Mouse (Mus musculus): Measurements from ENCODE around the gene Pear1. TPM values are rescaled to one million over a fixed set of nuclear protein-coding genes. Genes with fewer than 3 reads are reported as not detected.

The Pear1 gene
- polyA plus RNA-seq, 1 experiment from 2014 or later, result 17.0 TPM

GRCm38 (mm10) chr3:87809322-87809962 is 14.7 kb downstream of the Pear1 start:
- Histone ChIP-seq H3K27ac (replicated peaks in 1 of 2; ENCODE audit: control insufficient read depth in 1 of 2, insufficient read depth in 1 of 2, low read depth in 2 of 2, low read length in 2 of 2) (no peak overlapping the region), H3K9ac (ENCODE audit: low read length) (no peak overlapping the region), H3K4me2 (ENCODE audit: low read length) (peak overlapping the region; percentile 14; the same call in 1 of the 2 replicates), H3K4me3 (ENCODE audit: control insufficient read depth in 1 of 2, insufficient read depth in 1 of 2, low read depth in 1 of 2, low read length in 2 of 2) (peak overlapping the region; percentile 4 to 5; a peak in 1 of 4 replicates), H3K36me3 (ENCODE audit: control insufficient read depth, insufficient read depth, low read length) (no peaks in the 10 kb centered on the region), H3K9me3 (ENCODE audit: control insufficient read depth, low read length) (no peaks in the 10 kb centered on the region), H3K27me3 (ENCODE audit: control insufficient read depth, insufficient read depth, low read length) (peaks cover 92% of the 10 kb centered on the region), H3K4me1 (ENCODE audit: control insufficient read depth in 2 of 2, insufficient read depth in 2 of 2, low read length in 2 of 2) (peaks cover 0 to 2% of the 10 kb centered on the region in 2 experiments; a peak in 2 of 4 replicates)
- 7% methylated on average over 28 of the region's 28 CpGs for WGBS
- ATAC-seq (ENCODE audit: insufficient number of reproducible peaks, insufficient read depth, low FRiP score, low read depth), result peak; percentile 20; the same call in 1 of the 2 replicates

- Histone ChIP-seq H3K36me3 (ENCODE audit: control insufficient read depth, insufficient read depth, low read length) (no peaks in the 10 kb centered on the region), H3K27ac (replicated peaks in 1 of 2; ENCODE audit: control insufficient read depth in 1 of 2, insufficient read depth in 1 of 2, low read depth in 2 of 2, low read length in 2 of 2) (no peak overlapping the region), H3K4me3 (ENCODE audit: control insufficient read depth in 1 of 2, insufficient read depth in 1 of 2, low read depth in 1 of 2, low read length in 2 of 2) (peak overlapping the region; percentile 21 to 32), H3K9me3 (ENCODE audit: control insufficient read depth, low read length) (no peaks in the 10 kb centered on the region), H3K27me3 (ENCODE audit: control insufficient read depth, insufficient read depth, low read length) (peaks cover 92% of the 10 kb centered on the region), H3K4me1 (ENCODE audit: control insufficient read depth in 2 of 2, insufficient read depth in 2 of 2, low read length in 2 of 2) (peaks cover 0 to 3% of the 10 kb centered on the region in 2 experiments; a peak in 3 of 4 replicates), H3K4me2 (ENCODE audit: low read length) (peak overlapping the region; percentile 67), H3K9ac (ENCODE audit: low read length) (0 out of 2 replicates have a peak overlapping the region, but pooled peaks have one; percentile 17)
- WGBS, result 5% methylated on average over 26 of the region's 26 CpGs
- no peak for ATAC-seq (ENCODE audit: insufficient number of reproducible peaks, insufficient read depth, low FRiP score, low read depth)
Observed at GRCm38 (mm10) chr3:87804038-87804677, 19.9 kb downstream of the Pear1 start.

- no peak overlapping the region for H3K4me2 ChIP-seq (ENCODE audit: low read length)
- no peak overlapping the region for H3K9ac ChIP-seq (ENCODE audit: low read length)
- no peaks in the 10 kb centered on the region for H3K9me3 ChIP-seq (ENCODE audit: control insufficient read depth, low read length)
- H3K27ac ChIP-seq (replicated peaks in 1 of 2; ENCODE audit: control insufficient read depth in 1 of 2, insufficient read depth in 1 of 2, low read depth in 2 of 2, low read length in 2 of 2), result no peak overlapping the region
- H3K4me1 ChIP-seq (ENCODE audit: control insufficient read depth in 2 of 2, insufficient read depth in 2 of 2, low read length in 2 of 2), result peaks cover 3 to 5% of the 10 kb centered on the region in 2 experiments; a peak in 3 of 4 replicates
- ATAC-seq (ENCODE audit: insufficient number of reproducible peaks, insufficient read depth, low FRiP score, low read depth), result no peak
- 50% methylated on average over 5 of the region's 5 CpGs for WGBS
- H3K36me3 ChIP-seq (ENCODE audit: control insufficient read depth, insufficient read depth, low read length), result no peaks in the 10 kb centered on the region
- H3K4me3 ChIP-seq (ENCODE audit: control insufficient read depth in 1 of 2, insufficient read depth in 1 of 2, low read depth in 1 of 2, low read length in 2 of 2), result no peak overlapping the region
- peaks cover 98% of the 10 kb centered on the region for H3K27me3 ChIP-seq (ENCODE audit: control insufficient read depth, insufficient read depth, low read length)
Observed at GRCm38 (mm10) chr3:87801681-87802080, 22.4 kb downstream of the Pear1 start.

- peak within 1 kb of the TSS; percentile 28; the same call in 1 of the 2 replicates for H3K9ac ChIP-seq (ENCODE audit: low read length)
- no peak within 1 kb of the TSS for H3K27ac ChIP-seq (replicated peaks in 1 of 2; ENCODE audit: control insufficient read depth in 1 of 2, insufficient read depth in 1 of 2, low read depth in 2 of 2, low read length in 2 of 2)
- H3K4me3 ChIP-seq (ENCODE audit: control insufficient read depth in 1 of 2, insufficient read depth in 1 of 2, low read depth in 1 of 2, low read length in 2 of 2), result peak within 1 kb of the TSS; percentile 21 to 32
- no peaks in the 10 kb centered on the region for H3K9me3 ChIP-seq (ENCODE audit: control insufficient read depth, low read length)
- H3K27me3 ChIP-seq (ENCODE audit: control insufficient read depth, insufficient read depth, low read length), result peaks cover 100% of the 10 kb centered on the region
- H3K36me3 ChIP-seq (ENCODE audit: control insufficient read depth, insufficient read depth, low read length), result no peaks in the 10 kb centered on the region
- WGBS, result 1% methylated on average over 29 of the region's 29 CpGs
- ATAC-seq (ENCODE audit: insufficient number of reproducible peaks, insufficient read depth, low FRiP score, low read depth), result no peak
- peaks cover 0 to 20% of the 10 kb centered on the region in 2 experiments; a peak in 3 of 4 replicates for H3K4me1 ChIP-seq (ENCODE audit: control insufficient read depth in 2 of 2, insufficient read depth in 2 of 2, low read length in 2 of 2)
- H3K4me2 ChIP-seq (ENCODE audit: low read length), result peak within 1 kb of the TSS; percentile 68
Observed at GRCm38 (mm10) chr3:87796736-87797334, 27.3 kb downstream of the Pear1 start, which contains the start of gene Insrr. Gene Insrr, plus strand, starts transcription at chr3:87796951.

- Histone ChIP-seq H3K4me3 (ENCODE audit: control insufficient read depth in 1 of 2, insufficient read depth in 1 of 2, low read depth in 1 of 2, low read length in 2 of 2) (peak overlapping the region in 1 of 2 experiments; percentile 26; a peak in 1 of 4 replicates), H3K4me2 (ENCODE audit: low read length) (peak overlapping the region; percentile 42), H3K9me3 (ENCODE audit: control insufficient read depth, low read length) (no peaks in the 10 kb centered on the region), H3K36me3 (ENCODE audit: control insufficient read depth, insufficient read depth, low read length) (no peaks in the 10 kb centered on the region), H3K4me1 (ENCODE audit: control insufficient read depth in 2 of 2, insufficient read depth in 2 of 2, low read length in 2 of 2) (peaks cover 0 to 20% of the 10 kb centered on the region in 2 experiments; a peak in 3 of 4 replicates), H3K27me3 (ENCODE audit: control insufficient read depth, insufficient read depth, low read length) (peaks cover 100% of the 10 kb centered on the region), H3K27ac (replicated peaks in 1 of 2; ENCODE audit: control insufficient read depth in 1 of 2, insufficient read depth in 1 of 2, low read depth in 2 of 2, low read length in 2 of 2) (no peak overlapping the region), H3K9ac (ENCODE audit: low read length) (no peak overlapping the region)
- WGBS, result 20% methylated on average over 33 of the region's 33 CpGs
- no peak for ATAC-seq (ENCODE audit: insufficient number of reproducible peaks, insufficient read depth, low FRiP score, low read depth)
Observed at GRCm38 (mm10) chr3:87795336-87796277, 28.5 kb downstream of the Pear1 start.

- Histone ChIP-seq H3K4me2 (ENCODE audit: low read length) (peak within 1 kb of the TSS; percentile 42), H3K27me3 (ENCODE audit: control insufficient read depth, insufficient read depth, low read length) (peaks cover 98% of the 10 kb centered on the region), H3K9me3 (ENCODE audit: control insufficient read depth, low read length) (no peaks in the 10 kb centered on the region), H3K27ac (replicated peaks in 1 of 2; ENCODE audit: control insufficient read depth in 1 of 2, insufficient read depth in 1 of 2, low read depth in 2 of 2, low read length in 2 of 2) (no peak within 1 kb of the TSS), H3K4me3 (ENCODE audit: control insufficient read depth in 1 of 2, insufficient read depth in 1 of 2, low read depth in 1 of 2, low read length in 2 of 2) (peak within 1 kb of the TSS; percentile 7 to 26; a peak in 2 of 4 replicates), H3K36me3 (ENCODE audit: control insufficient read depth, insufficient read depth, low read length) (no peaks in the 10 kb centered on the region), H3K4me1 (ENCODE audit: control insufficient read depth in 2 of 2, insufficient read depth in 2 of 2, low read length in 2 of 2) (peaks cover 0 to 20% of the 10 kb centered on the region in 2 experiments; a peak in 3 of 4 replicates), H3K9ac (ENCODE audit: low read length) (no peak within 1 kb of the TSS)
- no peak for ATAC-seq (ENCODE audit: insufficient number of reproducible peaks, insufficient read depth, low FRiP score, low read depth)
- under 1% methylated on average over 40 of the region's 47 CpGs for WGBS
Observed at GRCm38 (mm10) chr3:87794922-87795325, 29.2 kb downstream of the Pear1 start, which contains the start of gene Ntrk1. Gene Ntrk1, minus strand, starts transcription at chr3:87795162.

All from heart, embryonic 14.5 days (tissue).